17 mouse cellular contexts compared by ENCODE assay signal in genomic region chr2:121799051-121799450, GRCm38 (mm10).
DNase-seq lines count a peak whose midpoint lies in the region; ATAC-seq lines count a peak whose summit lies in the region.
"Had no signal": no experiment of that assay in that cellular context is flagged by ENCODE, and none has a peak within 500 bp of the region (broad histone marks: within the 10 kb centered on the region; RNA-seq: fewer than 3 reads in every experiment).

No protein-coding gene starts in this region.

- DNase-seq in heart, adult 11 months: peak; percentile 16
- DNase-seq in heart, adult 9 months (ENCODE audit: low spot score in 2 of 2): no peak
- peak; percentile 65 for DNase-seq in layer of hippocampus, adult 9-11 months
- DNase-seq in layer of hippocampus, adult 9-10 months (ENCODE audit: low spot score): no peak
- DNase-seq in Muller cell, postnatal 12 days (ENCODE audit: inconsistent ontology term): peak; percentile 83
- DNase-seq in retina, postnatal 1 day: peak; percentile 87
- DNase-seq: adrenal gland, postnatal 10 days; B cell, adult 2 months; cerebellum, adult 8-10 months; cerebellum, postnatal 14 days; embryo, embryonic 11 days; gastrocnemius, postnatal 36 days; heart, adult 18-20 months; heart, postnatal 14 days had no signal

- no peak for ATAC-seq in cerebellum, adult (ENCODE audit: insufficient number of reproducible peaks, low FRiP score, low TSS enrichment)
- ATAC-seq: CD4-positive, CD25-positive, alpha-beta regulatory T cell, adult 4 months; forebrain, embryonic 14.5 days had no signal

Comparison
In these comparisons a context has a peak if more than half of its experiments do, and no peak if none do; other contexts are left out.
1. DNase-seq: peak in heart, adult 11 months (single experiment), layer of hippocampus, adult 9-11 months (single experiment), Muller cell, postnatal 12 days (single experiment) and retina, postnatal 1 day (single experiment); none in heart, adult 9 months (0 of 2) and layer of hippocampus, adult 9-10 months (single experiment).